Mouse (Mus musculus): ENCODE data around the gene Smc3. TPM values are rescaled to one million over a fixed set of nuclear protein-coding genes. Genes with fewer than 3 reads are reported as not detected.
"Not testable (repeated sequence)": the region's sequence is repeated elsewhere in the genome, so short reads cannot be mapped to it uniquely, and the experiment has no call there.

Gene Smc3
- total RNA-seq, 2 experiments from 2014 or later = 37.2 to 38.2 TPM

- no peak for DNase-seq (ENCODE audit: low spot score in 2 of 2)
These were observed 24.7 kb upstream of the Smc3 start for GRCm38 (mm10) chr19:53575296-53576010.

- no peak for DNase-seq (ENCODE audit: low spot score in 2 of 2)
These were observed 24.1 kb upstream of the Smc3 start for GRCm38 (mm10) chr19:53576061-53576460.

- no peak for DNase-seq (ENCODE audit: low spot score in 2 of 2)
These were observed 23.0 kb upstream of the Smc3 start for GRCm38 (mm10) chr19:53577025-53577800.

GRCm38 (mm10) chr19:53578597-53579252 lies 21.5 kb upstream of the Smc3 start:
- peak; percentile 67 to 73 for DNase-seq (ENCODE audit: low spot score in 2 of 2)

GRCm38 (mm10) chr19:53580271-53580670 lies 19.9 kb upstream of the Smc3 start:
- DNase-seq (ENCODE audit: low spot score in 2 of 2) = not testable (repeated sequence)

GRCm38 (mm10) chr19:53587686-53588085 lies 12.5 kb upstream of the Smc3 start:
- not testable (repeated sequence) for DNase-seq (ENCODE audit: low spot score in 2 of 2)

- DNase-seq (ENCODE audit: low spot score in 2 of 2) = not testable (repeated sequence)
These were observed 11.2 kb upstream of the Smc3 start, which contains the start of gene Nutf2-ps1 for GRCm38 (mm10) chr19:53588968-53589367. Gene Nutf2-ps1 (minus strand): TSS chr19:53589068.

GRCm38 (mm10) chr19:53596723-53597474 lies 3.3 kb upstream of the Smc3 start:
- no peak for DNase-seq (ENCODE audit: low spot score in 2 of 2)

GRCm38 (mm10) chr19:53600549-53601362 lies 558 bp downstream of the Smc3 start:
- peak; percentile 33 to 58 for DNase-seq (ENCODE audit: low spot score in 2 of 2)

GRCm38 (mm10) chr19:53601363-53601655 lies 1.1 kb downstream of the Smc3 start:
- DNase-seq (ENCODE audit: low spot score in 2 of 2) = no peak

- DNase-seq (ENCODE audit: low spot score in 2 of 2) = peak in 1 of 2 experiments; percentile 12
These were observed 8.7 kb downstream of the Smc3 start for GRCm38 (mm10) chr19:53608921-53609320.

GRCm38 (mm10) chr19:53621681-53622080 lies 21.5 kb downstream of the Smc3 start:
- no peak for DNase-seq (ENCODE audit: low spot score in 2 of 2)

GRCm38 (mm10) chr19:53638041-53638440 lies 37.8 kb downstream of the Smc3 start:
- DNase-seq (ENCODE audit: low spot score in 2 of 2) = no peak

- no peak for DNase-seq (ENCODE audit: low spot score in 2 of 2)
These were observed 38.5 kb downstream of the Smc3 start for GRCm38 (mm10) chr19:53638727-53639126.

GRCm38 (mm10) chr19:53644020-53644595 lies 43.9 kb downstream of the Smc3 start:
- no peak for DNase-seq (ENCODE audit: low spot score in 2 of 2)

GRCm38 (mm10) chr19:53647301-53647700 lies 47.1 kb downstream of the Smc3 start:
- no peak for DNase-seq (ENCODE audit: low spot score in 2 of 2)

- DNase-seq (ENCODE audit: low spot score in 2 of 2) = no peak
These were observed 47.9 kb downstream of the Smc3 start for GRCm38 (mm10) chr19:53648056-53648455.

- DNase-seq (ENCODE audit: low spot score in 2 of 2) = peak; percentile 77 to 80
These were observed 48.6 kb downstream of the Smc3 start for GRCm38 (mm10) chr19:53648802-53649236.

- no peak for DNase-seq (ENCODE audit: low spot score in 2 of 2)
These were observed 49.2 kb downstream of the Smc3 start for GRCm38 (mm10) chr19:53649361-53649760.

- DNase-seq (ENCODE audit: low spot score in 2 of 2) = no peak
These were observed 49.6 kb downstream of the Smc3 start for GRCm38 (mm10) chr19:53649802-53650201.
